Mouse (Mus musculus) heart, postnatal 0 days (tissue): ENCODE measurements at regions not wholly inside any gene's neighbourhood (a gene's known extent, or its start where the extent isn't known, plus 50 kb on each side); places are given as distances from the start of the nearest gene placed in this dataset.

Experiments used
- ATAC-seq: fragments of 200-750 bp; cut with Nextera tagmentation; 2 replicates; pipeline ENCODE4 v1.8.0; 2017; ENCODE audit warnings: low read depth, moderate number of reproducible peaks, moderate library complexity; ENCODE audit not compliant: insufficient read depth
- DNase-seq: peaks from one replicate; pipeline ENCODE4 v3.0.0-alpha.2; 2016; ENCODE audit warnings: low spot score
- H3K27ac ChIP-seq: fragments of 300-500 bp; sonication (generic); 2 replicates; pipeline ENCODE4 v1.5.1; 2014; ENCODE audit warnings: low read depth, mild to moderate bottlenecking
- H3K27me3 ChIP-seq: fragments of 300-500 bp; sonication (generic); 2 replicates; pipeline ENCODE4 v1.6.1; 2014; ENCODE audit warnings: low read length, mixed read lengths; ENCODE audit not compliant: control insufficient read depth, insufficient read depth
- H3K36me3 ChIP-seq: fragments of 300-500 bp; sonication (generic); replicated peaks from 2 replicates; pipeline ENCODE4 v1.6.1; 2014; ENCODE audit warnings: low read length, mixed read lengths; ENCODE audit not compliant: control insufficient read depth, insufficient read depth
- H3K4me1 ChIP-seq: fragments of 300-500 bp; sonication (generic); 2 replicates; pipeline ENCODE4 v1.6.1; 2014; ENCODE audit warnings: antibody characterized with exemption; ENCODE audit not compliant: control insufficient read depth, insufficient read depth
- H3K4me2 ChIP-seq: fragments of 300-500 bp; sonication (generic); 2 replicates; pipeline ENCODE4 v1.6.1; 2014; ENCODE audit warnings: low read depth, mild to moderate bottlenecking, low read length, moderate library complexity
- H3K4me3 ChIP-seq: fragments of 300-500 bp; sonication (generic); 2 replicates; pipeline ENCODE4 v1.5.1; 2014; ENCODE audit warnings: low read depth, low read length
- H3K9ac ChIP-seq: fragments of 300-500 bp; sonication (generic); replicated peaks from 2 replicates; pipeline ENCODE4 v1.6.1; 2014; ENCODE audit warnings: low read depth, low read length, mixed read lengths
- H3K9me3 ChIP-seq: fragments of 300-500 bp; sonication (generic); replicated peaks from 2 replicates; pipeline ENCODE4 v1.6.1; 2016; ENCODE audit warnings: low read length; ENCODE audit not compliant: control insufficient read depth
- CTCF ChIP-seq: IDR thresholded peaks from 2 replicates; pipeline ENCODE4 v1.5.1; 2016; ENCODE audit warnings: antibody characterized with exemption, control low read depth, low read depth
- EP300 ChIP-seq: IDR thresholded peaks from 2 replicates; pipeline ENCODE4 v1.6.1; 2016; ENCODE audit warnings: antibody characterized with exemption, low read depth
- WGBS: fragments of 180-500 bp; shearing (Covaris S2); extraction: QIAGEN DNeasy Blood & Tissue Kit; methylation state at CpG from one replicate; pipeline ENCODE4 v1.1.7; 2014; 5-methylcytosine and 5-hydroxymethylcytosine counted together

DNA sequence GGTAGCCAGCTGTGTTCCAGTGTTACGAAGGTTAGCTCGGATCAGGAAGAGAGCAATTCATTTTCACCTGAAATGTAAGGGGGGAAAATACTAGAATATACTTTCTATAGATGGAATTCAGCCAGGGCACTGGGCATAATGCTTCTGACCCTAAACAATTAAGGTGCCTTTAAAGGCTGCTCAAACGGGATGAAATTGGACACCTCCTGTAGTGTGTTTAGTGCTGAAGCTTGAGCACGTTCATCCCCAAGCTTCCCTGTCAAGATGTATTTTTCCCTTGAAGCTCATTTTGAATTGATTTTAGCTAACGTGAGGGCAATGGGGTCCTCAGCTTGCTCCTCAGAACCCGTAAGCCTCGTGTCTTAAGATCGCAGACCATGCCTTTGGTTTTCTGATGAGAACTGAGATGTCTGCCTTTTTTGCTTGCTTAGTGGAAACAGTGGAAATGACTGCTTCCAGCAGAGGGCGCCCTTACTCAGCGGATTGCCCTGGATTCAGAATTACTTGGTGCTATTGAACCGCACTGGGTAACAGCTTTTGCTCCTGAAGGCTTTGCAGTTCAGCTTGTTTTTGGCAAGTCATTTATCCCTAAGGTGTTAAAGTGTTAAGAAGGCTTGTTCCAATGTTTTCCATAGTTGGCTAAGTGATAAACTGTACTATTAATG lies 74.6 kb upstream of the Fermt1 start:
- H3K9me3 ChIP-seq, result no peaks in the 10 kb centered on the region
- H3K4me2 ChIP-seq, result no peak overlapping the region
- no peaks in the 10 kb centered on the region for H3K27me3 ChIP-seq
- H3K36me3 ChIP-seq, result no peaks in the 10 kb centered on the region
- no peak overlapping the region for H3K27ac ChIP-seq
- TF ChIP-seq EP300 (no peak), CTCF (peak; percentile 81)
- DNase-seq, result peak; percentile 10
- ATAC-seq, result no peak
- no peak overlapping the region for H3K9ac ChIP-seq
- WGBS, result 25% methylated on average over 11 of the region's 11 CpGs
- H3K4me3 ChIP-seq, result no peak overlapping the region
- no peaks in the 10 kb centered on the region for H3K4me1 ChIP-seq

DNA sequence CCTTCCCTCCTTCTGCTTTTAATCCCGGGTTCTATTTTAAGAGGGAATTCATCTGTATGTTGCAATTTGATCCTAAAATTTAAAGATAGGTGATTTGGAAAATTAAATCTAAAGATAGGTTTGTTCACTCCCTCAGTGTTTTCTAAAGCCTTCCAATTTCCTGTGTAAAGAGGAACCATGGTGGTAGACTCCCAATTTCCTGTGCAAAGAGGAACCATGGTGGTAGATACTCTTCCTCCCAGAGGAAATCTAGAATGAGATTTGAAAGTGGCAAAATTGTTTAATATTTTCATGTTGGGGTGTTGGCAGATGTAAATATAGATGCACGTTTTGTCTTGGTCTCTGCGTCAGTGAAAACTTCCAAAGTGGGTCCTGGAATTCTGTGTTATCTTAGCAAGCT lies 75.5 kb upstream of the Fermt1 start:
- TF ChIP-seq CTCF (no peak), EP300 (no peak)
- Histone ChIP-seq H3K27me3 (no peaks in the 10 kb centered on the region), H3K9me3 (no peaks in the 10 kb centered on the region), H3K9ac (no peak overlapping the region), H3K36me3 (no peaks in the 10 kb centered on the region), H3K27ac (no peak overlapping the region), H3K4me1 (no peaks in the 10 kb centered on the region), H3K4me2 (no peak overlapping the region), H3K4me3 (no peak overlapping the region)
- DNase-seq, result no peak
- ATAC-seq, result no peak
- WGBS, result 74% methylated on average over 3 of the region's 3 CpGs

DNA sequence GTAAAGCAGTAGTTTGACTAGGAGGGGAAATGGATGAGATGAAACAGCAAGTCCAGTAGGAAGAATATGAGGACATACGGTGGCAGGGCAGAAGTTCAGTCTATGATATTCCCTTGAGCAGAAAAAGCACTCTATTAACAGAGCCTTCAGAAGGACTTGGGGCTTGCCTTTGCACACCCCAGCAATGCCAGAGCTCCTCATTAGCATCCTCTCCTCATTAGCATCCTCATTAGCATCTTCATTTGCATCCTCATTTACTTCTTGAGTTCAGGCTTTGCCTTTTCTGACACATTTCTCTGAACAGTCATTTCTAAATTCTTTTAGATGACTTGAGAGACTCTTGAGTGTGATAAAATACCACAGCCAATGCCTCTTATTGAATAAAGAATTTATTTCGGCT lies 81.3 kb upstream of the Fermt1 start:
- ATAC-seq, result no peak
- Histone ChIP-seq H3K9ac (no peak overlapping the region), H3K27me3 (no peaks in the 10 kb centered on the region), H3K9me3 (no peaks in the 10 kb centered on the region), H3K36me3 (no peaks in the 10 kb centered on the region), H3K4me1 (no peaks in the 10 kb centered on the region), H3K4me3 (no peak overlapping the region), H3K4me2 (no peak overlapping the region), H3K27ac (no peak overlapping the region)
- no peak for DNase-seq
- WGBS, result 77% methylated on average over 2 of the region's 2 CpGs
- TF ChIP-seq CTCF, result no peak
- no peak for TF ChIP-seq EP300

DNA sequence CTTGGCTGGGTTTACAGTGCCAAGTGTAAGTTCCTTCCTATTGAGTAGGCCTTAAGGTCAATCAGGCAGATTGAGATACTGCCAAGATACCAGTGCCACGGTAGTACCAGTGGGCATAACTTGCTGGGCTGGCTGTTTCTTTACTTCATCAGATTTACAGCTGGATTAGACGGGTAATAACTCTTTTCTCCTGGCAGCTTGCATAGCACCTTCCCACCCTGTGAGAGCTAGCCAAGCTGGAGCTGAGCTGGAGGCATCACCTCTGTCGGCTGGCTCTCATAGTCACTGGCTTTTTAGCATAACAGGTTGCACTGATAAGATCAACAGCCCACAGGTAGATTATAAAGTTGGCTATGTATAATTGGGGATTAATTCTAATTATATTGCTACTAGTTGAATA lies 89.7 kb upstream of the Fermt1 start:
- no peak overlapping the region for H3K9ac ChIP-seq
- H3K4me3 ChIP-seq, result no peak overlapping the region
- no peaks in the 10 kb centered on the region for H3K4me1 ChIP-seq
- ATAC-seq (no peak), DNase-seq (no peak)
- no peak overlapping the region for H3K27ac ChIP-seq
- no peaks in the 10 kb centered on the region for H3K36me3 ChIP-seq
- no peaks in the 10 kb centered on the region for H3K27me3 ChIP-seq
- WGBS, result 59% methylated on average over 3 of the region's 3 CpGs
- H3K9me3 ChIP-seq, result no peaks in the 10 kb centered on the region
- no peak for TF ChIP-seq EP300
- no peak for TF ChIP-seq CTCF
- no peak overlapping the region for H3K4me2 ChIP-seq

DNA sequence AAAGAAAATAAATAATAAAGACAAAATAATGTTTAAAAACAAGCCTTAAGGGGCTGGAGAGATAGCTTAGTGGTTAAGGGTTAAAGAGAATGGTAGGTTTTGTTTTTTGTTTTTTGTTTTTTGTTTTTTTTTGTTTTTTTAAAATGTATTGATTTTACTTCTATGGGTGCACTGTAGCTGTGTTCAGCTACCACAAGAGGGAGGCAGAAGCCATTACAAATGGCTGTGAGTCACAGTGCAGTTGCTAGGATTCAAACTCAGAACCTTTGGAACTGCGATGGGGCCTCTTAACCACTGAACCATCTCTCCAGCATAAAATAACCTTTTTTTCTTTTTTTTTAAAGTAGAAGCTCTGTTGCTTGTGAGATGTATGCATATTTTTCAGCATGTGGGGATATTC lies 95.0 kb upstream of the Fermt1 start:
- TF ChIP-seq EP300 (no peak), CTCF (no peak)
- no peaks in the 10 kb centered on the region for H3K27me3 ChIP-seq
- 85% methylated on average over 1 of the region's 1 CpGs for WGBS
- H3K9ac ChIP-seq, result no peak overlapping the region
- H3K4me2 ChIP-seq, result no peak overlapping the region
- H3K36me3 ChIP-seq, result no peaks in the 10 kb centered on the region
- no peak overlapping the region for H3K27ac ChIP-seq
- DNase-seq (no peak), ATAC-seq (no peak)
- no peak overlapping the region for H3K4me3 ChIP-seq
- H3K4me1 ChIP-seq, result no peaks in the 10 kb centered on the region
- no peaks in the 10 kb centered on the region for H3K9me3 ChIP-seq

DNA sequence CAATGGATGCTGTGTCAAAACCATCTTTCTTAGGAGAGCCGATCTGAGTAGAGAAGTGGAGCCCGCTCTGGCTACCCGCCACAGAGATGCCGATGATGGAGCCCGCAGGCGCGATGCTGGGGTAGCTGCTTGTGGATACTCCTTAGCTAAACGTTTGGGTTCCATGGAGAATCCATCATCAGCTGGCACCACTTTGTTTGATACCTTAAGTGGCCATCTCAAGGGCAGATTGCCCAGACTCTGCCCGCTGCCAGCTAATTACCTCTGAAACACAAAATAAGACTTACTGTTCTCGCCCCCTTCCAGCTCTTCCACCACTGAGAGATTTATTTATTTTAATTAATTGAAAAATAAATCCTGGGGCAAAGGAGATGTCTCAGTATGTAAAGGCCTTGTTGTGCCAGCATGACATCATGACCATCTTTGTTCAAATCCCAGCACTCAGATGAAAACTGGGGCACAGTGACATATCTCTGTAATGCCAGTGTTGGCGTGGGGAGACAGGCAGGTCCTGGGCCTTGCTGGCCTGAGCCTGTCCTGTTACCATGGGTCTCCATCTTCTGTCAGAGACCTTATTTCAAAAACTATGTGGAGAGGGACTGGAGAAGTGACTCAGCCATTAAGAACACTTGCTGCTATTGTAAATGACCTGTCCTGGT lies 132.1 kb upstream of the Fermt1 start:
- Histone ChIP-seq H3K4me2 (no peak overlapping the region), H3K4me3 (no peak overlapping the region), H3K27ac (no peak overlapping the region), H3K9ac (no peak overlapping the region), H3K27me3 (no peaks in the 10 kb centered on the region), H3K36me3 (no peaks in the 10 kb centered on the region), H3K4me1 (no peaks in the 10 kb centered on the region), H3K9me3 (no peaks in the 10 kb centered on the region)
- ATAC-seq (no peak), DNase-seq (no peak)
- TF ChIP-seq EP300 (no peak), CTCF (no peak)
- 76% methylated on average over 11 of the region's 11 CpGs for WGBS
